Mouse (Mus musculus) hindbrain, embryonic 13.5 days (tissue): ENCODE data around the gene Gm11541. TPM values are rescaled to one million over a fixed set of nuclear protein-coding genes. Genes with fewer than 3 reads are reported as not detected.
"Not testable (repeated sequence)": the region's sequence is repeated elsewhere in the genome, so short reads cannot be mapped to it uniquely, and the experiment has no call there.

Experiments used
- ATAC-seq: fragments of 200-750 bp; cut with Nextera tagmentation; 2 replicates; pipeline ENCODE4 v1.8.0; 2017; ENCODE audit warnings: moderate TSS enrichment; ENCODE audit not compliant: low FRiP score
- H3K27ac ChIP-seq: fragments of 300-500 bp; sonication (generic); 2 replicates; pipeline ENCODE4 v1.5.1; 2015; ENCODE audit warnings: inconsistent platforms, mild to moderate bottlenecking, moderate library complexity
- H3K27me3 ChIP-seq: fragments of 300-500 bp; sonication (generic); 2 replicates; pipeline ENCODE4 v1.6.1; 2015; ENCODE audit warnings: mild to moderate bottlenecking, inconsistent platforms
- H3K36me3 ChIP-seq: fragments of 300-500 bp; sonication (generic); 2 replicates; pipeline ENCODE4 v1.6.1; 2015; ENCODE audit warnings: mild to moderate bottlenecking, inconsistent platforms
- H3K4me1 ChIP-seq: fragments of 300-500 bp; sonication (generic); replicated peaks from 2 replicates; pipeline ENCODE4 v1.6.1; 2015; ENCODE audit warnings: inconsistent platforms
- H3K4me2 ChIP-seq: fragments of 300-500 bp; sonication (generic); 2 replicates; pipeline ENCODE4 v1.6.1; 2015; ENCODE audit warnings: inconsistent platforms, mild to moderate bottlenecking, moderate library complexity
- H3K4me3 ChIP-seq: fragments of 300-500 bp; sonication (generic); 2 replicates; pipeline ENCODE4 v1.5.1; 2015; ENCODE audit warnings: mild to moderate bottlenecking, inconsistent platforms
- H3K9ac ChIP-seq: fragments of 300-500 bp; sonication (generic); 2 replicates; pipeline ENCODE4 v1.6.1; 2015; ENCODE audit warnings: mild to moderate bottlenecking, inconsistent platforms
- H3K9me3 ChIP-seq: fragments of 300-500 bp; sonication (generic); 2 replicates; pipeline ENCODE4 v1.6.1; 2016; ENCODE audit warnings: inconsistent platforms
- WGBS: fragments of 180-500 bp; shearing (Covaris S2); methylation state at CpG from one replicate; pipeline ENCODE4 v1.1.7; 2015; 5-methylcytosine and 5-hydroxymethylcytosine counted together
- polyA plus RNA-seq: library from polyadenylated mRNA; unstranded; fragments of >200 nt; fragmentation: Nextera tagmentation; extraction: Ambion mirVana; gene quantifications from 2 replicates; pipeline ENCODE4 v1.2.1, GENCODE M21; 2015

The Gm11541 gene
- polyA plus RNA-seq, 1 experiment from 2014 or later, result 0.09 TPM

- Histone ChIP-seq H3K27me3 (0 out of 2 replicates have a peak, but pooled peaks cover 3% of the 10 kb centered on the region), H3K9me3 (no peaks in the 10 kb centered on the region), H3K4me1 (peaks cover 12% of the 10 kb centered on the region), H3K9ac (no peak overlapping the region), H3K4me2 (no peak overlapping the region), H3K4me3 (no peak overlapping the region), H3K27ac (no peak overlapping the region), H3K36me3 (no peaks in the 10 kb centered on the region)
- 45% methylated on average over 11 of the region's 11 CpGs for WGBS
- no peak for ATAC-seq
Observed at GRCm38 (mm10) chr11:94717239-94717638, 12.9 kb upstream of the Gm11541 start.

GRCm38 (mm10) chr11:94716754-94717153, 12.5 kb upstream of the Gm11541 start:
- WGBS, result 11% methylated on average over 9 of the region's 9 CpGs
- H3K27me3 ChIP-seq, result 0 out of 2 replicates have a peak, but pooled peaks cover 3% of the 10 kb centered on the region
- H3K4me2 ChIP-seq, result 0 out of 2 replicates have a peak overlapping the region, but pooled peaks have one; percentile 6
- ATAC-seq, result no peak
- peaks cover 12% of the 10 kb centered on the region for H3K4me1 ChIP-seq
- H3K4me3 ChIP-seq, result no peak overlapping the region
- no peak overlapping the region for H3K9ac ChIP-seq
- no peaks in the 10 kb centered on the region for H3K36me3 ChIP-seq
- no peak overlapping the region for H3K27ac ChIP-seq
- no peaks in the 10 kb centered on the region for H3K9me3 ChIP-seq

- WGBS, result 73% methylated on average over 5 of the region's 5 CpGs
- H3K9me3 ChIP-seq, result no peaks in the 10 kb centered on the region
Observed at GRCm38 (mm10) chr11:94715622-94716021, 11.3 kb upstream of the Gm11541 start.

GRCm38 (mm10) chr11:94713246-94713860, 9.1 kb upstream of the Gm11541 start:
- Histone ChIP-seq H3K4me3 (no peak overlapping the region), H3K36me3 (no peaks in the 10 kb centered on the region), H3K9ac (no peak overlapping the region), H3K4me1 (peaks cover 12% of the 10 kb centered on the region), H3K9me3 (no peaks in the 10 kb centered on the region), H3K27me3 (0 out of 2 replicates have a peak, but pooled peaks cover 3% of the 10 kb centered on the region), H3K4me2 (no peak overlapping the region), H3K27ac (no peak overlapping the region)
- ATAC-seq, result no peak
- 56% methylated on average over 11 of the region's 11 CpGs for WGBS

More at GRCm38 (mm10) chr11:94715622-94716021, 11.3 kb upstream of the Gm11541 start:
- Histone ChIP-seq H3K4me1 (peaks cover 12% of the 10 kb centered on the region), H3K4me3 (no peak overlapping the region), H3K9ac (no peak overlapping the region), H3K27me3 (0 out of 2 replicates have a peak, but pooled peaks cover 3% of the 10 kb centered on the region), H3K36me3 (no peaks in the 10 kb centered on the region), H3K4me2 (no peak overlapping the region), H3K27ac (no peak overlapping the region)
- no peak for ATAC-seq

DNA sequence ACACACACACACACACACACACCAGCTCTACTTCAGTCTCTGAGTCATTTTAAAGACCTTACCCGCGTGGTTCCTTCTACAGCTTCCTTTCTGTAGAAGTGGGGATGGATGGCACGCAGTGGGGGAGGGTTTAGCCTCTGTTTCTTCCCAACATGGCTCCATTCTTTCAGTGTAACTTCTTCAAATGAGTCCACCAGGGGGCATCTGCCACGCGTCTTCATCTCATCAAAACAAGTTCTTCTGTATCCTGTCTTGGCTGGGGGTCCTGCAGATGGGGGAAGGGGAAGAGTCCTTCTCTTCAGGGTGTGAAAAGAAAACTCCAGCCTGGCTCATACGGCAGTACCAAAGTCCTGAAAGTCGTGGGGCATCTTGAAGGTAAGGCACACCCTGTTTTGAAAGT, 279 bp downstream of the Gm11541 start:
- 39% methylated on average over 7 of the region's 7 CpGs for WGBS
- no peak for ATAC-seq
- no peak overlapping the region for H3K4me2 ChIP-seq
- H3K27me3 ChIP-seq, result no peaks in the 10 kb centered on the region
- H3K4me3 ChIP-seq, result no peak overlapping the region
- peaks cover 13% of the 10 kb centered on the region for H3K4me1 ChIP-seq
- H3K36me3 ChIP-seq, result no peaks in the 10 kb centered on the region
- no peaks in the 10 kb centered on the region for H3K9me3 ChIP-seq
- no peak overlapping the region for H3K9ac ChIP-seq
- no peak overlapping the region for H3K27ac ChIP-seq

GRCm38 (mm10) chr11:94702216-94702610, 2.1 kb downstream of the Gm11541 start:
- H3K4me1 ChIP-seq, result peaks cover 18% of the 10 kb centered on the region
- no peak overlapping the region for H3K27ac ChIP-seq
- no peak for ATAC-seq
- no peak overlapping the region for H3K4me3 ChIP-seq
- no peak overlapping the region for H3K4me2 ChIP-seq
- H3K27me3 ChIP-seq, result no peaks in the 10 kb centered on the region
- no peaks in the 10 kb centered on the region for H3K9me3 ChIP-seq
- 45% methylated on average over 3 of the region's 3 CpGs for WGBS
- no peak overlapping the region for H3K9ac ChIP-seq
- H3K36me3 ChIP-seq, result no peaks in the 10 kb centered on the region

GRCm38 (mm10) chr11:94701401-94702215, 2.7 kb downstream of the Gm11541 start:
- Histone ChIP-seq H3K27me3 (no peaks in the 10 kb centered on the region), H3K4me3 (no peak overlapping the region), H3K4me1 (peaks cover 18% of the 10 kb centered on the region), H3K27ac (no peak overlapping the region), H3K9me3 (no peaks in the 10 kb centered on the region), H3K36me3 (no peaks in the 10 kb centered on the region), H3K9ac (no peak overlapping the region), H3K4me2 (0 out of 2 replicates have a peak overlapping the region, but pooled peaks have one; percentile 3)
- no peak for ATAC-seq
- WGBS, result 59% methylated on average over 27 of the region's 27 CpGs

DNA sequence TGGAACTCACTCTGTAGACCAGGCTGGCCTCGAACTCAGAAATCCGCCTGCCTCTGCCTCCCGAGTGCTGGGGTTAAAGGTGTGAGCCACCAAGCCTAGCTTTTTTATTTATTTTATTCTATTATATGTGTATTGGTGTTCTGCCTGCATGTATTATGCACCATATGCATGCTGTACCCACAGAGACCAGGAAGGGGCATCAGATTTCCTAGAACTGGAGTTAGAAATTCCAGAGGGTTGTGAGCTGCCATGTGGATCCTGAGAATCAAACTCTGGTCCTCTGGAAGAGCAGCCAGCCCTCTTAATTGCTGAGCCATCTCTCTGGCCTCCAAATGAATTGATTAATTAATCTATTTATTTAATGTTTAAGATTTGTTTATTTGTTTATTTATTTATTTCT, 4.9 kb downstream of the Gm11541 start:
- H3K4me2 ChIP-seq, result no peak overlapping the region
- H3K27ac ChIP-seq, result no peak overlapping the region
- H3K4me3 ChIP-seq, result no peak overlapping the region
- peaks cover 18% of the 10 kb centered on the region for H3K4me1 ChIP-seq
- no peaks in the 10 kb centered on the region for H3K36me3 ChIP-seq
- WGBS, result 100% methylated on average over 3 of the region's 3 CpGs
- no peak for ATAC-seq
- H3K27me3 ChIP-seq, result no peaks in the 10 kb centered on the region
- no peak overlapping the region for H3K9ac ChIP-seq
- H3K9me3 ChIP-seq, result no peaks in the 10 kb centered on the region

GRCm38 (mm10) chr11:94697703-94698464, 6.4 kb downstream of the Gm11541 start:
- Histone ChIP-seq H3K27ac (no peak overlapping the region), H3K36me3 (no peaks in the 10 kb centered on the region), H3K27me3 (no peaks in the 10 kb centered on the region), H3K9ac (no peak overlapping the region), H3K9me3 (no peaks in the 10 kb centered on the region), H3K4me2 (no peak overlapping the region), H3K4me3 (no peak overlapping the region), H3K4me1 (peaks cover 18% of the 10 kb centered on the region)
- ATAC-seq, result no peak
- WGBS, result 47% methylated on average over 13 of the region's 13 CpGs

- Histone ChIP-seq H3K9me3 (no peaks in the 10 kb centered on the region), H3K4me3 (no peak overlapping the region), H3K9ac (no peak overlapping the region), H3K36me3 (no peaks in the 10 kb centered on the region), H3K27me3 (no peaks in the 10 kb centered on the region), H3K27ac (no peak overlapping the region), H3K4me1 (peaks cover 16% of the 10 kb centered on the region), H3K4me2 (no peak overlapping the region)
- ATAC-seq, result no peak
- 92% methylated on average over 2 of the region's 2 CpGs for WGBS
Observed at GRCm38 (mm10) chr11:94697140-94697539, 7.2 kb downstream of the Gm11541 start.

DNA sequence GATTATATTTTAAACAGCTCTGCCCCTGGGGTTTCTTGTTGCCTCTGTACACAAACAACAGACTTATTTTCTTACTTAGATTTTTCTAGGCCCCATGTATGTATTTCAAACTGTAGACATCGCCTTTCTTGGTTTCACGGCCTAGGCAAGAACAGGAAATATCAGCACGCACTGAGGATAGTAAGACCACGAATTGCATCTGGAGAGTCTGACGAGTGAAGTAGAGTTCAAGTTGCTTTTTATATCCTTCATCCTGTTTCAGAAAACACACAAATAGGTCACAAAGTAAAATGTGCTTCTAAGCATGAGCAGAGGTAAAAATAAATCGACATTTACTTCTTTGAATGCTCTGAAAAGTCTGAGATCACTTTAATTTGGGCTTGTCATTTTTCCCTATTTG, 8.8 kb downstream of the Gm11541 start:
- 80% methylated on average over 6 of the region's 6 CpGs for WGBS
- Histone ChIP-seq H3K4me1 (0 out of 2 replicates have a peak, but pooled peaks cover 4% of the 10 kb centered on the region), H3K27ac (no peak overlapping the region), H3K9ac (no peak overlapping the region), H3K4me2 (no peak overlapping the region), H3K9me3 (no peaks in the 10 kb centered on the region), H3K27me3 (no peaks in the 10 kb centered on the region), H3K36me3 (no peaks in the 10 kb centered on the region), H3K4me3 (no peak overlapping the region)
- no peak for ATAC-seq

DNA sequence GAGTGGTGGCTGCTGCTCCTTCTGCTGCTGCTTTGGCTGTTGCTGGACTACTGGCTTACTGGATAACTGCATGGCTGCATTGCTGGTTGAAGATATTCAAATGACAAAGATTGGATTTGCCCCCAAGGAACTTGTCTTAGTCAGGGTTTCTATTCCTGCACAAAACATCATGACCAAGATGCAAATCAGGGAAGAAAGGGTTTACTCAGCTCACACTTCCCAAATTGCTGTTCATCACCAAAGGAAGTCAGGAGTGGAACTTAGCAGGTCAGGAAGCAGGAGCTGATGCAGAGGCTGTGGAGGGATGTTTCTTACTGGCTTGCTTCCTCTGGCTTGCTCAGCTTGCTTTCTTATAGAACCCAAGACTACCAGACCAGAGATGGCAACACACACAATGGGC, 11.8 kb downstream of the Gm11541 start:
- H3K27me3 ChIP-seq, H3K9me3 ChIP-seq, H3K4me1 ChIP-seq, H3K27ac ChIP-seq, H3K4me2 ChIP-seq, ATAC-seq, H3K4me3 ChIP-seq, H3K9ac ChIP-seq, H3K36me3 ChIP-seq: not testable (repeated sequence)
